Mouse (Mus musculus): ENCODE results near the gene Cpn1.

- no peak for TF ChIP-seq CTCF (IDR thresholded peaks at IDR 0.05; ENCODE audit: borderline replicate concordance, extremely low read depth, insufficient read depth, insufficient read length)
- no peak for TF ChIP-seq POLR2A (IDR thresholded peaks at IDR 0.05; ENCODE audit: borderline replicate concordance, extremely low read depth, insufficient read depth, insufficient read length, poor library complexity, severe bottlenecking)
Measured at GRCm38 (mm10) chr19:43918834-43919233, 67.5 kb downstream of the Cpn1 start.
